Mouse (Mus musculus) hindbrain, postnatal 0 days (tissue): ENCODE data around the gene Tspan31. TPM values are rescaled to one million over a fixed set of nuclear protein-coding genes. Genes with fewer than 3 reads are reported as not detected.
A peak's percentile ranks its signal among the peaks of the same experiment; 100 is the strongest.

Source experiments
- ATAC-seq: fragments of 200-750 bp; cut with Nextera tagmentation; 2 replicates; pipeline ENCODE4 v1.8.0; 2017; ENCODE audit warnings: mild to moderate bottlenecking, moderate TSS enrichment, moderate library complexity
- DNase-seq: peaks from one replicate; pipeline ENCODE4 v3.0.0-alpha.2; 2015; ENCODE audit warnings: low spot score
- H3K27ac ChIP-seq: fragments of 300-500 bp; sonication (generic); 2 replicates; pipeline ENCODE4 v1.5.1; 2014; ENCODE audit warnings: mild to moderate bottlenecking
- H3K27me3 ChIP-seq: fragments of 300-500 bp; sonication (generic); 2 replicates; pipeline ENCODE4 v1.6.1; 2014; ENCODE audit warnings: low read length, mixed read lengths; ENCODE audit not compliant: insufficient read depth
- H3K36me3 ChIP-seq: fragments of 300-500 bp; sonication (generic); 2 replicates; pipeline ENCODE4 v1.6.1; 2014; ENCODE audit warnings: low read length, mixed read lengths; ENCODE audit not compliant: insufficient read depth
- H3K4me1 ChIP-seq: fragments of 300-500 bp; sonication (generic); 2 replicates; pipeline ENCODE4 v1.6.1; 2014; ENCODE audit warnings: antibody characterized with exemption, low read length, mixed read lengths; ENCODE audit not compliant: insufficient read depth
- H3K4me2 ChIP-seq: fragments of 300-500 bp; sonication (generic); 2 replicates; pipeline ENCODE4 v1.6.1; 2014; ENCODE audit warnings: low read depth, mild to moderate bottlenecking, low read length, moderate library complexity, mixed read lengths
- H3K4me3 ChIP-seq: fragments of 300-500 bp; sonication (generic); 2 replicates; pipeline ENCODE4 v1.5.1; 2014; ENCODE audit warnings: low read length
- H3K9ac ChIP-seq: fragments of 300-500 bp; sonication (generic); replicated peaks from 2 replicates; pipeline ENCODE4 v1.6.1; 2014; ENCODE audit warnings: mild to moderate bottlenecking, low read length, moderate library complexity, mixed read lengths
- H3K9me3 ChIP-seq: fragments of 300-500 bp; sonication (generic); 2 replicates; pipeline ENCODE4 v1.6.1; 2016; ENCODE audit warnings: low read length, mixed read lengths
- CTCF ChIP-seq: IDR thresholded peaks from 2 replicates; pipeline ENCODE4 v1.5.1; 2016; ENCODE audit warnings: antibody characterized with exemption, control low read depth, low read depth
- WGBS: fragments of 180-500 bp; shearing (Covaris S2); extraction: QIAGEN DNeasy Blood & Tissue Kit; methylation state at CpG from one replicate; pipeline ENCODE4 v1.1.7; 2014; 5-methylcytosine and 5-hydroxymethylcytosine counted together
- polyA plus RNA-seq: library from polyadenylated mRNA; unstranded; fragments of >200 nt; fragmentation: Nextera tagmentation; extraction: Ambion mirVana; gene quantifications from 2 replicates; pipeline ENCODE4 v1.2.1, GENCODE M21; 2015
- total RNA-seq: library from RNA; depleted of rRNA; stranded (reverse); fragments of >200 nt; gene quantifications from 2 replicates; pipeline ENCODE4 v1.2.3, GENCODE M21; 2014; rRNA removed

The Tspan31 gene
- total RNA-seq, result 113 and 129 TPM in 2 replicates
- polyA plus RNA-seq, result 105 and 107 TPM in 2 replicates

DNA sequence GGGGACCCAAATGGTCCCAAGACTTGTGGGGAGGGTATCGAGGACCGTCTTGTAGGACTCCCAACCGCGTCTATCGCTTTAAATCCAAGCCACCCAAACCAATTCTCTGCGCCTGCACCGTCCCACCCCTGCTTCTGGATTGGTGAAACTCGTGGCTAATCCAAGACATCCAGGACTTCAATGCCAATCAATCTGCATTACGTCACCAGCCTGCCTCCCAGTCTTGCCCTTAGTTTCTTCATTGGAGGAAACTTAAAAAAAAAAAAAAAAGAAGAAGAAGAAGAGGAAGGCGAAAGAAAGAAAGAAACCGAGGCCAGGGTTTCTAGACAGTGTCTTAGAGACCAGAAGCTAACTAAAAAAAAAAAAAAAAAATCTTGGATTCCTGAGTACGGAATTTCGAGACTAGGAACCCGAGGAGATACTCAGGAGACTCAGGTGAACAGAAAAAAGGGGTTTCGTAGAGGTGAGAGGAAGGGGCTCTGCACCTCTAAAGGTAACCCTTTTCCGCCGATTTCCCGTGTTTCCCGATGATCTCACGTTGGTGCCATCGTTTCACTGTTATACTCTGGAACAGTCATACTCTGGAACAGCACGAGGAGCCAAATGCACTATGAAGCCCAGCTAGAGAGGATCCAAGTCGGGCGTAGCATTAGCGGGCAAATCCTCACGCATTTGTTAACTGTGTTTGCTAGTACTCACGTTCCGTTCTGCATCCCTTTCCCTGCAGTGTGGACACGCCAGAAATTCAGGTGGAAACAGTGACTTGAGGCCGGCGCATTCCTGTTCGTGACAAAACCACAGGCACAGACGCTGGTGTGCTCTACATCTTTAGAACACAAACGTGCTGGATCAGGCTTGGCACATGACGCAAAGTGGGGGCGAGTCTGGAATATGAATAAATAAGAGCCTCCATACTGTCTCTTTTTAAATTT lies at the start of gene Tspan31:
Gene Tspan31, minus strand, starts transcription at position 75 of the 932 bp plus-strand sequence.
- Histone ChIP-seq H3K4me1 (0 out of 2 replicates have a peak, but pooled peaks cover 9% of the 10 kb centered on the region), H3K36me3 (peaks cover 28% of the 10 kb centered on the region)
- no peak for TF ChIP-seq CTCF

GRCm38 (mm10) chr10:127119229-127119628 lies 49.2 kb upstream of the Tspan31 start:
- 94% methylated on average over 10 of the region's 10 CpGs for WGBS
- Histone ChIP-seq H3K4me2 (no peak overlapping the region), H3K27me3 (no peaks in the 10 kb centered on the region), H3K4me3 (no peak overlapping the region), H3K9me3 (no peaks in the 10 kb centered on the region), H3K4me1 (0 out of 2 replicates have a peak, but pooled peaks cover 8% of the 10 kb centered on the region), H3K36me3 (peaks cover 36% of the 10 kb centered on the region), H3K27ac (no peak overlapping the region), H3K9ac (no peak overlapping the region)
- TF ChIP-seq CTCF, result no peak
- ATAC-seq (no peak), DNase-seq (no peak)

More for the DNA sequence above, at the start of gene Tspan31:
- Histone ChIP-seq H3K4me3 (peak within 1 kb of the TSS; percentile 54), H3K27me3 (no peaks in the 10 kb centered on the region), H3K27ac (peak within 1 kb of the TSS; percentile 89), H3K4me2 (peak within 1 kb of the TSS; percentile 96), H3K9me3 (no peaks in the 10 kb centered on the region), H3K9ac (peak within 1 kb of the TSS; percentile 66)
- ATAC-seq, result peak; percentile 94
- whole genome bisulfite sequencing, result 2% methylated on average over 36 of the region's 36 CpGs
- peak; percentile 98 for DNase-seq

DNA sequence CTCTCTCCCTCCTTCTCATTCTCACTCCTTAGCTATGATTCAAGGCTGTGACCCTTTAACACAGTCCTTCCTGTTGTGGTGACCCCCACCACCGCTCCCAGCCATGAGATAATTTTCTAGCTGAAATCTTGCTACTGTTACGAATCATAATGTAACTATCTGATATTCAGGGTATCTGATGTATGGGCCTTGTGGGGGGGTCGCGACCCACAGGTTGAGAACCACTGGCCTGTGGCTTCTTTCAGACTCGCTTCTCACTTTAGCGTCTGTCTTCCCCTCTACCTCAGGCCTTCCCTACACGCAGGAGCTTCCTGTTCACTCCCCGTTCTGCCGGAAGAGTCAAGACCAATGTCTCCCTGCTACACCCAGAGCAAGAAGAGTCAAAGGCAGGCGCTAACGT lies 48.4 kb upstream of the Tspan31 start:
- no peaks in the 10 kb centered on the region for H3K27me3 ChIP-seq
- H3K9ac ChIP-seq, result no peak overlapping the region
- ATAC-seq (no peak), DNase-seq (no peak)
- TF ChIP-seq CTCF, result no peak
- 89% methylated on average over 11 of the region's 11 CpGs for WGBS
- no peaks in the 10 kb centered on the region for H3K9me3 ChIP-seq
- no peak overlapping the region for H3K4me2 ChIP-seq
- H3K27ac ChIP-seq, result no peak overlapping the region
- no peak overlapping the region for H3K4me3 ChIP-seq
- 0 out of 2 replicates have a peak, but pooled peaks cover 8% of the 10 kb centered on the region for H3K4me1 ChIP-seq
- H3K36me3 ChIP-seq, result peaks cover 36% of the 10 kb centered on the region

DNA sequence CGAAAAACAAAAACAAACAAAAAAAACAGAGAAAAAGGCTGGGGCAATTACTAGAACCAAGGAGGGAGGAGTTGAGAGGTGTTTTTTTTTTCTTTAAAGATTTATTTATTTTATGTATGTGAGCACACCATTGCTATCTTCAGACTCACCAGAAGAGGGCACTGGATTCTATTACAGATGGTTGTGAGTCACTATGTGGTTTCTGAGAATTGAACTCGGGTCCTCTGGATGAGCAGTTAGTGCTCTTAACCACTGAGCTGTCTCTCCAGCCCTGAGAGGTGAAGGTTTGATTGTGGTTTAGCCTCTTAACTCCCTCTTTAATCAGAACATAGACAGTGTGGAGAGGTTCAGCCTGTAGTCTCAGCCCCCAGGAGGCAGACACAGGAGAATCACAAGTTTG lies 45.0 kb upstream of the Tspan31 start:
- no peak for ATAC-seq
- Histone ChIP-seq H3K4me2 (no peak overlapping the region), H3K27ac (no peak overlapping the region), H3K9ac (no peak overlapping the region), H3K4me3 (no peak overlapping the region), H3K27me3 (no peaks in the 10 kb centered on the region), H3K4me1 (no peaks in the 10 kb centered on the region), H3K9me3 (no peaks in the 10 kb centered on the region), H3K36me3 (peaks cover 54% of the 10 kb centered on the region)
- no peak for DNase-seq
- TF ChIP-seq CTCF, result peak; percentile 45
- WGBS, result 94% methylated on average over 2 of the region's 2 CpGs

- H3K4me3 ChIP-seq, result no peak overlapping the region
- H3K4me1 ChIP-seq, result no peaks in the 10 kb centered on the region
- WGBS, result 88% methylated on average over 11 of the region's 11 CpGs
- peaks cover 55% of the 10 kb centered on the region for H3K36me3 ChIP-seq
- H3K27ac ChIP-seq, result no peak overlapping the region
- no peak overlapping the region for H3K9ac ChIP-seq
- DNase-seq (no peak), ATAC-seq (no peak)
- TF ChIP-seq CTCF, result no peak
- no peaks in the 10 kb centered on the region for H3K27me3 ChIP-seq
- no peaks in the 10 kb centered on the region for H3K9me3 ChIP-seq
- no peak overlapping the region for H3K4me2 ChIP-seq
These were observed 44.3 kb upstream of the Tspan31 start for GRCm38 (mm10) chr10:127114408-127114807.

DNA sequence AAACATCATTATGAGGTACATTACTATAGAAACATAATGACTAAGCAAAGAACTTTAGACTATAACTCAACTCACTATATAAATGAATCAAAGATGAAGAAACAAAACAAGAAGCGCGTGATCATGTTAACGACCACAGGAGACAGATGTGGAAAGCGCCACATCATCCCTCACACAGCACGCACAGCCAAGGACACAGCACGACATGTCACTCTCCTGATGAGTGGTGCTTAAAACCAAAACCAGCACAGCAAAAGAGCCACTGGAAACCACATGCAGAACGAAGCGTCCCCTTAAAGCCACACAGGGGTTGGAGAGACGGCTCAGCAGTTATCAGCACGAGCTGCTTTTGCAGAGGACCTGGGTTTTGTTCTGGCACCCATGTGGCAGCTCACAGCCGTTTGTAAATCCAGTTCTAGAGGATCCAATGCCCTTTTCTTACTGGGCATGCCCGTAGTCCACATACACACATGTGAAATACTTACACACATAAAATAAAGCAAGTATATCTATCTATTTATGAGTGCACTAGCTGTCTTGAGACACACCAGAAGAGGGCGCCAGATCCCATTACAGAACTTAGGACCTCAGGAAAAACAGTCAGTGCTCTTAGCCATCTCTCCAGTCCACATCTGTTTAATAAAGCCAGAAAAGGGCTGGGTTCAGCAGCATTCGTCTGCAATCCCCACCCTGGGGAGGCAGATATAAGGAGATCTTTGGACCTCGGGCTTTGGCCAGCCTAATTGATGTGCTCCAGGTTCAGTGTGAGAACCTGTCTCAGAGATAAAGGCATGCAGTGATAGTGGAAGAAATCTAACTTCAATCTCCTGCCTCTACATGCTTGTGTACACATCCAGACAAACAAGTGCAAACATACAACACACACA lies 41.2 kb upstream of the Tspan31 start:
- 93% methylated on average over 15 of the region's 15 CpGs for WGBS
- H3K27ac ChIP-seq, result no peak overlapping the region

More for the DNA sequence above, 41.2 kb upstream of the Tspan31 start:
- no peak overlapping the region for H3K4me3 ChIP-seq
- H3K36me3 ChIP-seq, result peaks cover 45% of the 10 kb centered on the region
- no peak for ATAC-seq
- no peaks in the 10 kb centered on the region for H3K4me1 ChIP-seq
- no peaks in the 10 kb centered on the region for H3K9me3 ChIP-seq
- peak; percentile 52 for TF ChIP-seq CTCF
- H3K27me3 ChIP-seq, result no peaks in the 10 kb centered on the region
- H3K9ac ChIP-seq, result no peak overlapping the region
- DNase-seq, result no peak
- H3K4me2 ChIP-seq, result no peak overlapping the region
